Mouse (Mus musculus): ENCODE results near the gene Uhrf1.

- TF ChIP-seq GATA1 (IDR thresholded peaks at IDR 0.05; ENCODE audit: low read length): no peak
- no peak for TF ChIP-seq TAL1 (IDR thresholded peaks at IDR 0.05; ENCODE audit: low read length)
These were observed 31.4 kb upstream of the Uhrf1 start for GRCm38 (mm10) chr17:56271609-56272253.

Data from erythroblast, embryonic 14.5 days (primary cell).